Mouse (Mus musculus): ENCODE data around the gene Def6. TPM values are rescaled to one million over a fixed set of nuclear protein-coding genes. Genes with fewer than 3 reads are reported as not detected.

Def6 gene
- polyA plus RNA-seq (2015; fragmentation: Nextera tagmentation; extraction: Ambion mirVana): 8.6 and 11.8 TPM in 2 replicates

DNA sequence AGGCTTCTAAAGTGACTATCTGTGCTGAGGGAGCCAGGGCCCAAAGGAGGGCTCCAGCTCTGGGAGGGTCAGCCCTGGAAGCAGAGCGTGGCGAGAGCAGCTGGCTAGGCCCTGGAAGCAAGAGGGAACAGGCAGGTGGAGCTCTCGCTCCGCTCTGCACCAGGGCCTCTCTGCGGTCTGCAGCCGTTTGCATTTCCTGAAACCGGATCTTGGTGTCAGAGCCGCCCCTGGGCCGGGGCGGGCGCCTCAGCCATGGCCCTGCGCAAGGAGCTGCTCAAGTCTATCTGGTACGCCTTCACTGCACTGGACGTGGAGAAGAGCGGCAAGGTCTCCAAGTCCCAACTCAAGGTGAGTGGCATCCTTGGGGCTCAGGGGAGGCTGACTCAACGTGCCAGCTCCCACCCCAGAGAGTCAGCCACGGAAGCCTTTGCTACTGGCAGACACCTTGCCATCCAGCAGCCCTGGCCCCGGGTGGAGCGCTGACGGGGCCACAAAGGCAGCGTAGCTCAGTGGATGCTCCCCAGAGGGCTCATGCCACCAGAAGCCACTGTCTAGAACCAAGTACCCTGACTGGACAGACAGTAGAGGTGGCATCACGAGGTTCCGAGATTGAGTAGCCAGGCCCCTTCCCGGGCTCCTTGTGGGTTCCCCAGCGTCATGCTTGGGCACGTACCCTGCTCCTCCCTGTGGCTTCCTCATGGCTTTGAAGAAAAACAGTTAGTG lies at the start of gene Def6:
Def6 (plus strand) TSS at position 188 of the 723 bp plus-strand sequence.

DNA sequence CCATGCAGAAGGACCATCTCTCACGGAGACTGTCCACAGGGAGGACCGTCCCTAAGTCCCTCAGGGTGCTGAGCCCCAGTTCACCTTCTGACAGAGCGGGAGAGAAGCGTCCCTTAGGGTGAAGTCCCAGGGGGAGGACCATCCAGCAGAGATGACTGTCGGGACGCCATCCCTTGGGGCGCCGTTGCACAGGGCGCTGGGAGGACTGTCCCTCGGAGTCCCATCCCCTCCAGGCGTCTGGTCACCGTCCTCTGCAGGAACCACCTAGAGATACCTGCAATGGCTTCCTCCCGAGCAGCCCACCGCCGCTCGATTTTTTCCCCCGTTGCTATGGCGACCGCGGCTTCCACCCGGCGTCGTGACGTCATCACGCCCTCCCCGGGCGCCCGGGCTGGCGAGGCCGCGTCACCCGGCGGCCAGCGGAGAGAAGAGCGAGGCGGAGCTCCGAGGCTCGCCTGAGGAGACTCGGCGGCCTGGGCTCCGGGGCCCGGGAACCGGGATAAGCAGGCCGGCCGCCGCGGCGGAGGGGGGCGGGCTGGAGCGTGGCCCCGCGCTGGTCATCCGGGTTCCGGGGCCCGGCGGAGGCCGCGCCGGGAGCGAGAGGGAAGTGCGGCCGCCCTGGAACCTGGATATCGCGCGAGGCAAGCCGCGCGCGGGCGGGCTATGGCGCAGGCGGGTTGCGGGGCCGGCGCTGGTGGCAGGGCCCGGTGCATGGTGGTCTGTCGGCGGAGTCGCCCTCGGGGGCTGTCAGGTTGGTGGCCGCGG lies 30.6 kb upstream of the Def6 start, which contains the start of gene Zfp523:
Zfp523 (plus strand) TSS at position 355 of the 765 bp plus-strand sequence.

DNA sequence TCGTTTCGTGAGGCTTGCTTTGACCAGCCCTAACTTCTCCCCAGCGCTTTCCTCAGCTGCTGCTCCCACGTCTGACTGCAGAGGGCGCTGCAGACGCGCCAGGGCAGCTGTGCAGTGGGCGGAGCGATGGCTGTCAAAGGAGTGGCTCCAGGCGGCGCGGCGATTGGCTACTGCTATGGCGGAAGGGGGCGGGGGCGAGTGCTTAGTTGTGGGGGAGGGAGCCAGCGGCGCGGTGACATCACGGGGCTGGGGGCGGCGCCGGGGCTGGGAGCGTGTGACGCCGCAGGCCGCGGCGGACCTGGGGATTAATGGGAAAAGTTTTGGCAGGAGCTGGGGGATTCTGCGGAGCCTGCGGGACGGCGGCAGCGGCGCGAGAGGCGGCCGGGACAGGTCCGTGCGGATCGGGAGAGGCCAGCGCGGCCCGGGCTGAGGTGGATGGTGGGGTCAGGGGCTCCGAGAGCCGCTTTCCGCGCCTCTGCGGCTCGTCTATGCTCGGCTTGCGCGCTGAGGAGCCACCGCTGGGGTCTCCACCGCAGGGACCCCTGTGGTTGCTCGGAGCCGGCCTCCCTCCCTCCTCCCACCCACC lies 25.0 kb downstream of the Def6 start, which contains the start of gene Ppard:
Ppard (plus strand) TSS at position 226 of the 586 bp plus-strand sequence.

Other genes starting within 250 kb of the Def6 start
- 1.7 and 1.9 TPM in 2 replicates for gene Tcp11, start 127.1 kb upstream of the Def6 start, polyA plus RNA-seq (2015; fragmentation: Nextera tagmentation; extraction: Ambion mirVana)
- gene Scube3, start 65.6 kb upstream of the Def6 start, polyA plus RNA-seq (2015; fragmentation: Nextera tagmentation; extraction: Ambion mirVana): 2.2 and 2.4 TPM in 2 replicates
- 38.0 and 48.7 TPM in 2 replicates for gene Zfp523, start 30.6 kb upstream of the Def6 start, polyA plus RNA-seq (2015; fragmentation: Nextera tagmentation; extraction: Ambion mirVana)
- gene Ppard, start 24.9 kb downstream of the Def6 start, polyA plus RNA-seq (2015; fragmentation: Nextera tagmentation; extraction: Ambion mirVana): 1.7 and 2.4 TPM in 2 replicates
- gene Fance, start 105.7 kb downstream of the Def6 start, polyA plus RNA-seq (2015; fragmentation: Nextera tagmentation; extraction: Ambion mirVana): 26.3 and 29.9 TPM in 2 replicates
- 365 and 370 TPM in 2 replicates for gene Rpl10a, start 120.7 kb downstream of the Def6 start, polyA plus RNA-seq (2015; fragmentation: Nextera tagmentation; extraction: Ambion mirVana)
- gene Tead3, start 143.0 kb downstream of the Def6 start, polyA plus RNA-seq (2015; fragmentation: Nextera tagmentation; extraction: Ambion mirVana): 1.6 and 1.8 TPM in 2 replicates
- gene Tulp1, start 157.4 kb downstream of the Def6 start, polyA plus RNA-seq (2015; fragmentation: Nextera tagmentation; extraction: Ambion mirVana): 1.1 and 1.2 TPM in 2 replicates

Measured in neural tube, postnatal 0 days (tissue).